Mouse (Mus musculus) CH12.LX (cell line): ENCODE measurements around the gene Lpar5. TPM values are rescaled to one million over a fixed set of nuclear protein-coding genes. Genes with fewer than 3 reads are reported as not detected.
"Not testable (repeated sequence)": the region's sequence is repeated elsewhere in the genome, so short reads cannot be mapped to it uniquely, and the experiment has no call there.

ENCODE experiments used
- DNase-seq: peaks from one replicate; pipeline ENCODE4 v3.0.0-alpha.2; 2013; ENCODE audit errors: extremely low read depth
- H3K27ac ChIP-seq: 2 replicates; pipeline ENCODE4 v1.5.1; 2012; ENCODE audit warnings: low read depth, mild to moderate bottlenecking, control low read depth, moderate library complexity; ENCODE audit not compliant: insufficient read depth
- H3K27me3 ChIP-seq: replicated peaks from 2 replicates; pipeline ENCODE3; 2012; ENCODE audit warnings: inconsistent platforms
- H3K36me3 ChIP-seq, 2 experiments: replicated peaks in 1 of 2; 2 replicates each; pipeline versions ENCODE3 to v1.6.1; 2012; ENCODE audit warnings: inconsistent platforms in 1 of 2, low read length in 1 of 2, mild to moderate bottlenecking in 1 of 2, mixed read lengths in 1 of 2, moderate library complexity in 1 of 2; ENCODE audit not compliant: control insufficient read depth in 1 of 2, insufficient read depth in 1 of 2
- H3K4me1 ChIP-seq, 2 experiments: 2 replicates each; pipeline ENCODE4 v1.6.1; 2012; ENCODE audit warnings: inconsistent platforms in 1 of 2, moderate library complexity in 1 of 2; ENCODE audit not compliant: insufficient read depth in 2 of 2, control insufficient read depth in 1 of 2
- H3K4me2 ChIP-seq: 2 replicates; pipeline ENCODE4 v1.6.1; 2012; ENCODE audit warnings: low read depth, mild to moderate bottlenecking, control low read depth; ENCODE audit not compliant: poor library complexity, insufficient read depth, severe bottlenecking
- H3K4me3 ChIP-seq, 3 experiments: fragments of 150-350 bp in 1 of 3; sonication (generic) in 1 of 3; replicated peaks in 1 of 3; 2 replicates each; pipeline versions ENCODE3 to v1.5.1; 2011 to 2012; ENCODE audit warnings: low read depth in 2 of 3, low read length in 2 of 3, mild to moderate bottlenecking in 2 of 3, moderate library complexity in 2 of 3, control low read depth in 1 of 3, improper control_type of control experiment in 1 of 3, inconsistent platforms in 1 of 3, mixed read lengths in 1 of 3; ENCODE audit not compliant: poor library complexity in 1 of 3
- H3K79me2 ChIP-seq: replicated peaks from 2 replicates; pipeline ENCODE4 v1.6.1; 2012; ENCODE audit warnings: mild to moderate bottlenecking, moderate library complexity; ENCODE audit not compliant: control insufficient read depth, poor library complexity, insufficient read depth, severe bottlenecking; ENCODE audit errors: extremely low read depth
- H3K9ac ChIP-seq: 2 replicates; pipeline ENCODE4 v1.6.1; 2012; ENCODE audit warnings: low read depth, mild to moderate bottlenecking, control low read depth, moderate library complexity; ENCODE audit not compliant: insufficient read depth
- H3K9me3 ChIP-seq: replicated peaks from 2 replicates; pipeline ENCODE3; 2012; ENCODE audit warnings: low read length, inconsistent platforms, mixed read lengths
- BHLHE40 ChIP-seq: IDR thresholded peaks from 2 replicates; pipeline ENCODE4 v1.6.1; 2011; ENCODE audit warnings: mild to moderate bottlenecking, low read depth, low read length, improper control_type of control experiment
- CHD1 ChIP-seq: IDR thresholded peaks from 2 replicates; pipeline ENCODE4 v1.6.1; 2012; ENCODE audit warnings: low read depth, low read length, improper control_type of control experiment, inconsistent platforms
- CTCF ChIP-seq, 2 experiments: IDR thresholded peaks in 1 of 2; conservative IDR thresholded peaks in 1 of 2; 2 replicates each; pipeline ENCODE4 v1.5.1; 2011 to 2012; ENCODE audit warnings: low read depth in 2 of 2, low read length in 2 of 2, improper control_type of control experiment in 1 of 2, inconsistent platforms in 1 of 2, mild to moderate bottlenecking in 1 of 2, moderate library complexity in 1 of 2
- E2F4 ChIP-seq: IDR thresholded peaks from 2 replicates; pipeline ENCODE4 v1.6.1; 2011; ENCODE audit warnings: low read depth, low read length, improper control_type of control experiment; ENCODE audit not compliant: insufficient replicate concordance
- EP300 ChIP-seq: IDR thresholded peaks from 2 replicates; pipeline ENCODE4 v1.6.1; 2011; ENCODE audit warnings: low read length, improper control_type of control experiment
- HCFC1 ChIP-seq: IDR thresholded peaks from 2 replicates; pipeline ENCODE4 v1.6.1; 2012; ENCODE audit warnings: low read depth, mild to moderate bottlenecking, inconsistent platforms, low read length, improper control_type of control experiment
- IRF4 ChIP-seq: IDR thresholded peaks from 2 replicates; pipeline ENCODE4 v1.6.1; 2014; ENCODE audit warnings: low read depth, mild to moderate bottlenecking, inconsistent platforms, low read length, improper control_type of control experiment
- JUN ChIP-seq: IDR thresholded peaks from 2 replicates; pipeline ENCODE4 v1.6.1; 2011; ENCODE audit warnings: low read depth, mild to moderate bottlenecking, low read length, improper control_type of control experiment, moderate library complexity; ENCODE audit not compliant: insufficient read depth
- JUND ChIP-seq: conservative IDR thresholded peaks from 2 replicates; pipeline ENCODE4 v1.6.1; 2011; ENCODE audit warnings: low read depth, low read length, improper control_type of control experiment
- KAT2A ChIP-seq: IDR thresholded peaks from 2 replicates; pipeline ENCODE4 v1.6.1; 2012; ENCODE audit warnings: low read length, improper control_type of control experiment, inconsistent platforms; ENCODE audit not compliant: insufficient replicate concordance
- MAX ChIP-seq: IDR thresholded peaks from 2 replicates; pipeline ENCODE4 v1.6.1; 2011; ENCODE audit warnings: low read length, improper control_type of control experiment
- MAZ ChIP-seq: IDR thresholded peaks from 2 replicates; pipeline ENCODE4 v1.6.1; 2012; ENCODE audit warnings: low read depth, mild to moderate bottlenecking, inconsistent platforms, low read length, improper control_type of control experiment, moderate library complexity
- MYC ChIP-seq: IDR thresholded peaks from 2 replicates; pipeline ENCODE4 v1.6.1; 2011; ENCODE audit warnings: low read depth, mild to moderate bottlenecking, improper control_type of control experiment, low read length
- NELFE ChIP-seq: IDR thresholded peaks from 2 replicates; pipeline ENCODE4 v1.6.1; 2011; ENCODE audit warnings: low read depth, low read length, improper control_type of control experiment
- NRF1 ChIP-seq: IDR thresholded peaks from 2 replicates; pipeline ENCODE4 v1.6.1; 2014; ENCODE audit warnings: low read depth, mild to moderate bottlenecking, inconsistent platforms, low read length, improper control_type of control experiment, moderate library complexity
- POLR2AphosphoS2 ChIP-seq: IDR thresholded peaks from 2 replicates; pipeline ENCODE4 v1.6.1; 2011; ENCODE audit warnings: low read depth, low read length, improper control_type of control experiment
- RAD21 ChIP-seq: IDR thresholded peaks from 2 replicates; pipeline ENCODE4 v1.6.1; 2011; ENCODE audit warnings: low read depth, mild to moderate bottlenecking, low read length, improper control_type of control experiment, moderate library complexity
- TBP ChIP-seq: conservative IDR thresholded peaks from 2 replicates; pipeline ENCODE4 v1.6.1; 2011; ENCODE audit warnings: low read depth, low read length, improper control_type of control experiment
- TCF12 ChIP-seq: IDR thresholded peaks from 2 replicates; pipeline ENCODE4 v1.6.1; 2014; ENCODE audit warnings: low read depth, mild to moderate bottlenecking, inconsistent platforms, low read length, improper control_type of control experiment
- USF1 ChIP-seq: IDR thresholded peaks from 2 replicates; pipeline ENCODE4 v1.6.1; 2014; ENCODE audit warnings: low read depth, mild to moderate bottlenecking, inconsistent platforms, low read length, improper control_type of control experiment
- USF2 ChIP-seq: conservative IDR thresholded peaks from 2 replicates; pipeline ENCODE4 v1.6.1; 2011; ENCODE audit warnings: low read depth, low read length, improper control_type of control experiment
- ZC3H11A ChIP-seq: IDR thresholded peaks from 2 replicates; pipeline ENCODE4 v1.6.1; 2012; ENCODE audit warnings: low read depth, mild to moderate bottlenecking, inconsistent platforms, low read length, improper control_type of control experiment
- ZKSCAN1 ChIP-seq: IDR thresholded peaks from 2 replicates; pipeline ENCODE4 v1.6.1; 2012; ENCODE audit warnings: low read depth, inconsistent platforms, low read length, improper control_type of control experiment, borderline replicate concordance
- ZNF384 ChIP-seq: IDR thresholded peaks from 2 replicates; pipeline ENCODE4 v1.6.1; 2012; ENCODE audit warnings: low read depth, low read length, improper control_type of control experiment, inconsistent platforms
- dilution Hi-C: fragments of 300-500 bp; cut with MboI; formaldehyde crosslinking; loops from 2 replicates; pipeline ENCODE4 v1.14.3; 2020; ENCODE audit warnings: low sequenced_read_pairs; ENCODE audit not compliant: extremely low pct_unique_long_range_greater_than_20kb, extremely low pct_ligation_motif_present
- in situ Hi-C: fragments of 300-500 bp; cut with MboI; formaldehyde crosslinking; loops from 3 replicates; pipeline ENCODE4 v1.14.3; 2019; ENCODE audit warnings: low sequenced_read_pairs, low pct_ligation_motif_present, low pct_unique_long_range_greater_than_20kb, mixed read lengths
- polyA plus RNA-seq: library from polyadenylated mRNA; unstranded; fragments of >175 nt; gene quantifications from 2 replicates; pipeline ENCODE4 v1.2.1, GENCODE M21; 2012; ENCODE audit warnings: low read depth; ENCODE audit not compliant: insufficient read length
- total RNA-seq, 2 experiments: library from RNA; depleted of rRNA; stranded (reverse); fragments of 300-350 nt in 1 of 2; fragments of >200 nt in 1 of 2; gene quantifications; 2 replicates each; pipeline ENCODE4 v1.2.3; 2012 to 2014

The Lpar5 gene
- total and polyA plus RNA-seq, 3 experiments = 4.5 to 25.9 (median 4.8) TPM

- Histone ChIP-seq H3K4me2 (no peak overlapping the region), H3K27ac (no peak overlapping the region), H3K4me3 (no peak overlapping the region), H3K36me3 (no peaks in the 10 kb centered on the region), H3K9ac (no peak overlapping the region), H3K9me3 (no peaks in the 10 kb centered on the region), H3K79me2 (no peaks in the 10 kb centered on the region), H3K27me3 (no peaks in the 10 kb centered on the region), H3K4me1 (peaks cover 4 to 14% of the 10 kb centered on the region in 2 experiments; a peak in 3 of 4 replicates)
- no peak for TF ChIP-seq USF2
- TF ChIP-seq USF1 = no peak
- no peak for TF ChIP-seq POLR2AphosphoS2
- no peak for TF ChIP-seq MAX
- no peak for TF ChIP-seq HCFC1
- DNase-seq = no peak
- in situ Hi-C loops = no loop called here
- dilution Hi-C loops = no loop called here
Measured at GRCm38 (mm10) chr6:125063906-125064305, 3.8 kb upstream of the Lpar5 start.

- not testable (repeated sequence) for H3K79me2 ChIP-seq, H3K27ac ChIP-seq
- TF ChIP-seq ZNF384 (peak; percentile 51), CTCF (conservative IDR thresholded peaks at IDR 0.05 in 1 of 2, IDR thresholded peaks at IDR 0.05 in 1 of 2; ENCODE audit: low read depth in 2 of 2, low read length in 2 of 2) (peak in 1 of 2 experiments; percentile 6; a peak in 1 of 4 replicates)
- TF ChIP-seq, all 38 proteins: peak for 2; not testable (repeated sequence) for 36
- H3K9me3 ChIP-seq, in situ Hi-C loops, dilution Hi-C loops, DNase-seq, H3K4me3 ChIP-seq, H3K27me3 ChIP-seq, H3K9ac ChIP-seq, H3K4me2 ChIP-seq, H3K36me3 ChIP-seq: not testable (repeated sequence)
- peaks cover 4 to 19% of the 10 kb centered on the region in 2 experiments; a peak in 3 of 4 replicates for H3K4me1 ChIP-seq
Measured at GRCm38 (mm10) chr6:125065223-125065622, 2.5 kb upstream of the Lpar5 start.

GRCm38 (mm10) chr6:125071170-125071895 is 3.6 kb downstream of the Lpar5 start:
- Histone ChIP-seq H3K9ac (peak overlapping the region; percentile 81), H3K4me2 (peak overlapping the region; percentile 92), H3K4me3 (peak overlapping the region; percentile 53 to 69 (median 59)), H3K27ac (peak overlapping the region; percentile 93), H3K79me2 (no peaks in the 10 kb centered on the region), H3K4me1 (peaks cover 21 to 44% of the 10 kb centered on the region in 2 experiments), H3K27me3 (no peaks in the 10 kb centered on the region), H3K36me3 (peaks cover 0 to 10% of the 10 kb centered on the region in 2 experiments), H3K9me3 (no peaks in the 10 kb centered on the region)
- dilution Hi-C loops = no loop called here
- DNase-seq = peak; percentile 87
- in situ Hi-C loops = no loop called here
- TF ChIP-seq CHD1 = no peak
- peak; percentile 18; the same call in 1 of the 2 replicates for TF ChIP-seq EP300
- peak; percentile 87 for TF ChIP-seq BHLHE40
- no peak for TF ChIP-seq MAZ
- TF ChIP-seq MYC = peak; percentile 99
- no peak for TF ChIP-seq KAT2A
- TF ChIP-seq TBP = peak; percentile 64; the same call in 1 of the 2 replicates
- no peak for TF ChIP-seq ZC3H11A
- TF ChIP-seq NRF1 = peak; percentile 55; the same call in 1 of the 2 replicates
- TF ChIP-seq CTCF (conservative IDR thresholded peaks at IDR 0.05 in 1 of 2, IDR thresholded peaks at IDR 0.05 in 1 of 2; ENCODE audit: low read depth in 2 of 2, low read length in 2 of 2) = no peak
- peak; percentile 70; the same call in 1 of the 2 replicates for TF ChIP-seq TCF12
- TF ChIP-seq E2F4 = no peak
- no peak for TF ChIP-seq IRF4
- TF ChIP-seq NELFE = peak; percentile 38
- TF ChIP-seq USF2 = no peak
- TF ChIP-seq ZNF384 = no peak
- no peak for TF ChIP-seq RAD21
- no peak for TF ChIP-seq ZKSCAN1
- TF ChIP-seq JUND = no peak
- peak; percentile 94 for TF ChIP-seq MAX
- no peak for TF ChIP-seq JUN
